Comparison of ENCODE assay signal across 21 mouse cellular contexts in genomic region chr11:103916807-103917206, GRCm38 (mm10). TPM values are rescaled to one million over a fixed set of nuclear protein-coding genes. Genes with fewer than 3 reads are reported as not detected.
A peak's percentile ranks its signal among the peaks of the same experiment; 100 is the strongest.
DNase-seq lines count a peak whose midpoint lies in the region; ATAC-seq and TF ChIP-seq lines count a peak whose summit lies in the region.
"Had no signal": no experiment of that assay in that cellular context is flagged by ENCODE, and none has a peak within 500 bp of the region (broad histone marks: within the 10 kb centered on the region; RNA-seq: fewer than 3 reads in every experiment).

No protein-coding gene starts in this region.

- TF ChIP-seq RAD21 in CH12.LX (IDR thresholded peaks at IDR 0.05; ENCODE audit: low read depth, low read length): no peak

- in situ Hi-C loops in CH12.LX (cut with MboI; ENCODE audit: low pct_ligation_motif_present, low pct_unique_long_range_greater_than_20kb, low sequenced_read_pairs): no loop called here

- no peak for TF ChIP-seq CTCF in CH12.LX (conservative IDR thresholded peaks at IDR 0.05 in 1 of 2, IDR thresholded peaks at IDR 0.05 in 1 of 2; ENCODE audit: low read depth in 2 of 2, low read length in 2 of 2)

- no peaks in the 10 kb centered on the region for H3K9me3 ChIP-seq in CH12.LX (replicated peaks; ENCODE audit: low read length)
- H3K9me3 ChIP-seq in liver, embryonic 11.5 days (ENCODE audit: control insufficient read depth, low read length): no peaks in the 10 kb centered on the region
- H3K9me3 ChIP-seq: embryonic facial prominence, embryonic 10.5 days; embryonic facial prominence, embryonic 12.5 days; forebrain, embryonic 13.5 days; forebrain, embryonic 15.5 days had no signal

- peak; percentile 66; the same call in 1 of the 2 replicates for ATAC-seq in frontal cortex, adult (ENCODE audit: low TSS enrichment)
- ATAC-seq in liver, embryonic 11.5 days (replicated peaks; ENCODE audit: low FRiP score): no peak
- ATAC-seq: CD4-positive, CD25-positive, alpha-beta regulatory T cell, adult 4 months; forebrain, embryonic 13.5 days; forebrain, embryonic 15.5 days; forebrain, postnatal 0 days had no signal

- H3K9ac ChIP-seq in CH12.LX (ENCODE audit: insufficient read depth, low read depth): no peak overlapping the region
- no peak overlapping the region for H3K9ac ChIP-seq in liver, embryonic 11.5 days (ENCODE audit: low read depth, low read length)
- H3K9ac ChIP-seq: embryonic facial prominence, embryonic 12.5 days; forebrain, embryonic 13.5 days; forebrain, embryonic 15.5 days; forebrain, postnatal 0 days had no signal

- H3K36me3 ChIP-seq in CH12.LX (replicated peaks in 1 of 2; ENCODE audit: control insufficient read depth in 1 of 2, insufficient read depth in 1 of 2, low read length in 1 of 2): peaks cover 40 to 86% of the 10 kb centered on the region in 2 experiments
- H3K36me3 ChIP-seq in liver, embryonic 11.5 days (ENCODE audit: control insufficient read depth, insufficient read depth, low read length): peaks cover 10% of the 10 kb centered on the region; the same call in 1 of the 2 replicates

- no peak overlapping the region for H3K27ac ChIP-seq in CH12.LX (ENCODE audit: insufficient read depth, low read depth)
- H3K27ac ChIP-seq in liver, embryonic 11.5 days (ENCODE audit: low read depth, low read length): no peak overlapping the region
- H3K27ac ChIP-seq: embryonic facial prominence, embryonic 10.5 days; embryonic facial prominence, embryonic 12.5 days; forebrain, embryonic 13.5 days; forebrain, embryonic 15.5 days had no signal

- dilution Hi-C loops in CH12.LX (cut with MboI; ENCODE audit: extremely low pct_ligation_motif_present, extremely low pct_unique_long_range_greater_than_20kb, low sequenced_read_pairs): no loop called here

- H3K79me2 ChIP-seq in CH12.LX (replicated peaks; ENCODE audit: control insufficient read depth, extremely low read depth, insufficient read depth, poor library complexity, severe bottlenecking): no peaks in the 10 kb centered on the region

- peaks cover 2 to 14% of the 10 kb centered on the region in 2 experiments; a peak in 3 of 4 replicates for H3K4me1 ChIP-seq in CH12.LX (ENCODE audit: control insufficient read depth in 1 of 2, insufficient read depth in 2 of 2)
- no peaks in the 10 kb centered on the region for H3K4me1 ChIP-seq in liver, embryonic 11.5 days (replicated peaks; ENCODE audit: control insufficient read depth, insufficient read depth, low read length)
- H3K4me1 ChIP-seq: embryonic facial prominence, embryonic 10.5 days; embryonic facial prominence, embryonic 12.5 days; forebrain, embryonic 13.5 days; forebrain, embryonic 15.5 days had no signal

- H3K4me3 ChIP-seq in CH12.LX (replicated peaks in 1 of 3; ENCODE audit: low read depth in 2 of 3, low read length in 2 of 3, poor library complexity in 1 of 3): no peak overlapping the region
- H3K4me3 ChIP-seq in liver, embryonic 11.5 days (ENCODE audit: low read depth, low read length): no peak overlapping the region
- H3K4me3 ChIP-seq: embryonic facial prominence, embryonic 10.5 days; embryonic facial prominence, embryonic 12.5 days; forebrain, embryonic 13.5 days; forebrain, embryonic 15.5 days had no signal

- TF ChIP-seq POLR2A in CH12.LX (IDR thresholded peaks at IDR 0.05; ENCODE audit: low read depth, low read length): no peak

- no peaks in the 10 kb centered on the region for H3K27me3 ChIP-seq in CH12.LX (replicated peaks)
- no peaks in the 10 kb centered on the region for H3K27me3 ChIP-seq in liver, embryonic 11.5 days (replicated peaks; ENCODE audit: control insufficient read depth, insufficient read depth, low read length)
- H3K27me3 ChIP-seq: embryonic facial prominence, embryonic 12.5 days; forebrain, embryonic 13.5 days; forebrain, embryonic 15.5 days had no signal

- WGBS in liver, embryonic 11.5 days: 83% methylated on average over 7 of the region's 7 CpGs

- DNase-seq in frontal cortex, postnatal 36 days (ENCODE audit: low spot score in 2 of 2): no peak
- DNase-seq in right cerebral cortex, adult 18-20 months: peak; percentile 51
- no peak for DNase-seq in right cerebral cortex, postnatal 10 days (ENCODE audit: low spot score in 2 of 2)
- DNase-seq in CH12.LX (ENCODE audit: extremely low read depth): peak; percentile 51
- DNase-seq in liver, embryonic 11.5 days (ENCODE audit: low spot score): no peak
- DNase-seq: adrenal gland, adult 2 months; adrenal gland, postnatal 10 days; adrenal gland, postnatal 25 days; B cell, adult 2 months; cerebellum, adult 11-12 months; cerebellum, adult 2 months; cerebellum, adult 9-10 months; cerebellum, postnatal 10 days; cerebellum, postnatal 25 days; forebrain, postnatal 0 days had no signal

- no peak overlapping the region for H3K4me2 ChIP-seq in CH12.LX (ENCODE audit: insufficient read depth, low read depth, poor library complexity, severe bottlenecking)
- no peak overlapping the region for H3K4me2 ChIP-seq in liver, embryonic 11.5 days
- H3K4me2 ChIP-seq: embryonic facial prominence, embryonic 12.5 days; forebrain, embryonic 13.5 days; forebrain, embryonic 15.5 days had no signal

- no peak for TF ChIP-seq EP300 in CH12.LX (IDR thresholded peaks at IDR 0.05; ENCODE audit: low read length)

TF ChIP-seq in CH12.LX, 34 proteins besides CTCF, POLR2A, EP300 and RAD21:
- no peak for TF ChIP-seq IRF4 (IDR thresholded peaks at IDR 0.05; ENCODE audit: low read depth, low read length)
- no peak for TF ChIP-seq MAX (IDR thresholded peaks at IDR 0.05; ENCODE audit: low read length)
- TF ChIP-seq ZNF384 (IDR thresholded peaks at IDR 0.05; ENCODE audit: low read depth, low read length): peak; percentile 53; the same call in 1 of the 2 replicates
- TF ChIP-seq USF1 (IDR thresholded peaks at IDR 0.05; ENCODE audit: low read depth, low read length): no peak
- no peak for TF ChIP-seq PAX5 (IDR thresholded peaks at IDR 0.05; ENCODE audit: low read length)
- TF ChIP-seq MEF2A (IDR thresholded peaks at IDR 0.05; ENCODE audit: borderline replicate concordance, low read depth, low read length): no peak

RNA-seq across cellular contexts. Expression of gene Nsf, which starts 37.0 kb away (rescaled TPM):
- 46.9 and 50.9 TPM in 2 replicates for total RNA-seq in CH12.LX (2012; rRNA removed)
- total RNA-seq in CH12.LX (2014; rRNA removed): 48.1 and 50.0 TPM in 2 replicates
- polyA plus RNA-seq in CH12.LX (2012; ENCODE audit: insufficient read length, low read depth): 95.0 and 99.3 TPM in 2 replicates
- polyA plus RNA-seq in liver, embryonic 11.5 days (2014; fragmentation: Nextera tagmentation; extraction: Ambion mirVana): 50.3 and 54.3 TPM in 2 replicates

RNA-seq across cellular contexts. Expression of gene Arf2, which starts 49.7 kb away (rescaled TPM):
- 13.3 and 16.8 TPM in 2 replicates for total RNA-seq in CH12.LX (2012; rRNA removed)
- total RNA-seq in CH12.LX (2014; rRNA removed): 24.7 and 27.8 TPM in 2 replicates
- polyA plus RNA-seq in CH12.LX (2012; ENCODE audit: insufficient read length, low read depth): 14.9 and 25.2 TPM in 2 replicates
- 28.2 and 32.7 TPM in 2 replicates for polyA plus RNA-seq in liver, embryonic 11.5 days (2014; fragmentation: Nextera tagmentation; extraction: Ambion mirVana)

Comparison
In these comparisons a context has a peak if more than half of its experiments do, and no peak if none do; other contexts are left out.
1. DNase-seq: peak in right cerebral cortex, adult 18-20 months (single experiment) and CH12.LX (single experiment); none in frontal cortex, postnatal 36 days (0 of 2), right cerebral cortex, postnatal 10 days (0 of 2) and liver, embryonic 11.5 days (single experiment).